Mouse (Mus musculus) heart, adult 2 months (tissue): ENCODE results near the gene Ano5.

Experiments used
- CTCF ChIP-seq: fragments of 200-600 bp; IDR thresholded peaks from 2 replicates; pipeline ENCODE4 v1.8.1; 2022; ENCODE audit warnings: antibody characterized with exemption, mild to moderate bottlenecking, moderate library complexity
- POLR2A ChIP-seq: fragments of 200-500 bp; IDR thresholded peaks from 2 replicates; pipeline ENCODE4 v1.6.1; 2011; ENCODE audit warnings: mild to moderate bottlenecking, low read depth, low read length, control low read depth; ENCODE audit not compliant: insufficient read depth

- TF ChIP-seq POLR2A (no peak), CTCF (no peak)
These were observed 28.5 kb downstream of the Ano5 start for GRCm38 (mm10) chr7:51539344-51539743.
